Mouse (Mus musculus): Measurements from ENCODE around the gene Dclk2.

Dclk2 gene

DNA sequence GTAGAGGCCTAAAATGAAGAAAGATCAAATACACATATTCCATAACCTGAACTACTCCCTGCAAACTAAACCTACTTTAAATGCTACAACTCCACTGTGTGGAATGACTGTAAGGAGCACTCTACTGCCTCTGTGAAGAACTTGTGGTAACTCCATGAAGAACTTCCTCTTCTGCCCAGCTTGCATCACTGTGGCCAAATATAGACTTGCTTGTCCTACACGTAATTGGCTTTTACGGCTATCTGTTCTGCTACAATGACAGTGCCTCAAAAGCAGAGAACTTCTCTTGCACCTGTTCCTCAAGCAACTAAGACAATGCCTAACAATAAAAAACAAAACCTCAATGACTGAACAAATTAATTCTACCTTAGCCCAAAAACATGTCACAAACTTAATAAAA lies 26.2 kb downstream of the Dclk2 start:
- no peak for DNase-seq (ENCODE audit: inconsistent ontology term)

DNA sequence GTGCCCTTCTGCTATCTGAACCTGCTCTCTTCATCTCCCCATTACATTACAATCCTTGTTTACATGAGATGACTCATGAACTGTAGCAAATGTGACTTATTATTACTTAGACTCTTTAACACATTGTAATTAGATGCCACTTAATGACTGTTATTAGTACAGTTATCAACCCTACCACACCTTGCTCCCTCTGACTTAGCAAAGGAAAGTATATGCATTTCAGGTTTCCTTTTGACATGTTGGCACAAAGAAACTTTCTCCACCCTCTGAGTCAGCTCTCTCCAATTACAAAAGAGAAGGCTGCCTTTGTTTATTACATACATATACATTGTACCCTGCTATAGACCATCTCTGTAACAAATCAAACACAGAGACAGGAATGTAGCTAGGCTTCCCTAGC lies 33.1 kb downstream of the Dclk2 start:
- no peak for DNase-seq (ENCODE audit: inconsistent ontology term)

DNA sequence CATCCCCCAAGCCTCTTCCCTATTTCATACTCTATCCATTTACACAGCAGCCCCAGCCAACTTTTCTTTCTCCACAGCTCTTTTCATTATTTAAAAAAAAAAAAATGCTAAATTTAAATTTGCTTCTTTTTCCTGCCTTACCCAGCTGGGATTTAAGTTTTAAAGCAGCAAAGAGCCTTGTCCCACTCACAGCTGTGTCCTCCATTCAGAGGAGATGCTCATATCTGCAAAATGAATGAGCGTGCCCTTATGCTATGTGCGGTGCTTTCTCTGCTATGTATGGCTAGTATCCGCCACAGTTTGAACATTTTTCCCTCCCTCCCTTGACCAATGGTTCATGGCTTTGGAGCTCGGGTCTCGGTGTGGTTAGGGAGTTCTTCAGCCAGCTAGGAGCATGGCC lies 35.5 kb downstream of the Dclk2 start:
- DNase-seq (ENCODE audit: inconsistent ontology term), result no peak

DNA sequence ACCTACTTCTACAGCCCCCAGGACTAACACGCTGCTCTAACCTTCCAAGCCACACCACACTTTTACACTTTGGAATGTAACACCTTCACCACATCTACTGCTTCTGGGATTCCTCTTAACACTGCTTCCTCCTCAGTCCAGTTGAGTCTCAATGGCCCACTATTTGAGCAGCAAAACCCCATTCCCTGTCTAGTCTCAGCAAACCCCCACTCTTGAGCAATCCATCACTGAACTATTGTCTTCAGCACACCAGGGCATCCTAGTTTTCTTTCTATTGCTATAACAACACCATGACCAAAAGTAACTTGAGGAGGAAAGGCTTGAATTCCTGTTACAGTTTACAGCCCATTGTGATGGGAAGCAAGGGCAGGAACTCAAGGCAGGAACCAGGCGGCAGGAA lies 36.2 kb downstream of the Dclk2 start:
- DNase-seq (ENCODE audit: inconsistent ontology term), result no peak

DNA sequence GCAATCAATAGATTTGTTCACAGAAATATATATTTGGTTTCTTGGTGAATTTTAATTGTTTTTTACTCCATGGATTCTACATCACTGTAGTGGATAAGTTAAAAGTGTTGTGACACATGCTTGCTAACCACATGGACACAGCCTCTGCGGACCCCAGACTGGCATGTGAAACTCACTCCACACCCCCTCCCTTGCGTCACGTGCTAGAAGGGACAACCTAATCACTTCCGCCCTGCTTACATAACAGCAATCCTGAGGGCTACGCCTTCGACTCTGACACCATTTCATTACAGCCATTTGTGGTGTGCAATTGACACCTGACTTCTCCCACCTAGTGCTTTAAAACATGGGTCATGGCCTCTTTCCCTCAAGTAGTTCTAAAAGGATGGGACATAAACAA lies 36.7 kb downstream of the Dclk2 start:
- DNase-seq (ENCODE audit: inconsistent ontology term), result no peak

DNA sequence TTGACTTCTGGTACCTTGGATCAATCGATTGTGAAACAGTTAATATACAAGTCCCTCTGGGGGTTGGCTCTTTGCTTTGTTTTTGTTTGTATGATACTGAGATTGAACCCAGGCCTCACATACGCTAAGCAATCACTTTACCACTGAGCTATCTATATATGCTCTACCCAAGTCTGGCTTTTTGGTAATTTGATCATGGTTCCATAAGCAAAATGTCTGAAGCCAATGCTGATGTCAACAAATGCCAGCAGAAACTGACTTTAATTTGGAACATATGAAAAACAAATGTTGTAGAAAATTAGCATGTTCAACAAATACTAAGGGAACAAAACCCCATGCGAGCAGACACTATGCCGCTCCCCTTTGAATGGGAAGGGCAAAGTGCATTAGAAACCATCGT lies 44.7 kb downstream of the Dclk2 start:
- DNase-seq (ENCODE audit: inconsistent ontology term), result no peak

DNA sequence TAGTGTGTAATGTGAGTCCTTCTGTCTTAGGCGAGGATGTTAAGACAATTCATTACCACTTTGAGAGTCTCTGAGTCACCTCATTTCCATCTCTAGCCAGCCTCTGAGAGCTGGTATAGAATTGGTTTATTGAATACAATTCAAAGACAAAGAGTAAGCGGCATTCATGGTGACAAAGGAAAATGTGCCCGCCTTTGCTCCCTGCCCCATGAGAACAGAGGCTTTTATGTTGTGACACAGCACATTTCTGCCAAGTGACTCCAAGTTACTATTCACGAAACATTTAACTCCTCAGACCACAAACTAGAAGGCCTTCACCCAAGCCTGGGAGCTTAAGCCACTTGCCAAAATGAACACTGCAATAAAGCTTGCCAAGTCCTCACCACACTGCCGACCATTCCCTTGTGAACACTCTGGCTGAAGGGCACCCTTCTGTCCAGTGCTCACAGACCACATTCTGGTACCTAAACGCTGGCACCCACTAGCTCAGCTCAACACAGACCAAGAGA lies 47.5 kb downstream of the Dclk2 start:
- DNase-seq (ENCODE audit: inconsistent ontology term), result peak; percentile 96

DNA sequence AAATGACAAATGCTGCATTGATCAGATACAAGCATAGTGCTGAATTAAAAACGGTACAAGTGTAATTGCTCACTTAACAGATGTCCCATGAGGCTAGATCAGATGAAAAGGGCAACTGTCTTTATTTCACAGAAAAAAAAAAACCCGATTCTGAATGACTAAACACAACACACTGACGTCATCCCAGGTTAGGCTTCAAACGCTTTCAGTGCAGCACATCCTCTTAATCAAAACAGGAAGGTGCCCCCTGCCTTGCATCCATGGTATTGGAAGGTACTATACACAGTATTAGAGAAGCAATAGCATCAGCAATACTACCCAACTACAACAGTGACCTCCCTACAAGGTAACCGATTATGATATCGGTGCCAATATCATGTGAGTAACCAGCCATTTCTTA lies 49.7 kb downstream of the Dclk2 start:
- DNase-seq (ENCODE audit: inconsistent ontology term), result no peak

DNA sequence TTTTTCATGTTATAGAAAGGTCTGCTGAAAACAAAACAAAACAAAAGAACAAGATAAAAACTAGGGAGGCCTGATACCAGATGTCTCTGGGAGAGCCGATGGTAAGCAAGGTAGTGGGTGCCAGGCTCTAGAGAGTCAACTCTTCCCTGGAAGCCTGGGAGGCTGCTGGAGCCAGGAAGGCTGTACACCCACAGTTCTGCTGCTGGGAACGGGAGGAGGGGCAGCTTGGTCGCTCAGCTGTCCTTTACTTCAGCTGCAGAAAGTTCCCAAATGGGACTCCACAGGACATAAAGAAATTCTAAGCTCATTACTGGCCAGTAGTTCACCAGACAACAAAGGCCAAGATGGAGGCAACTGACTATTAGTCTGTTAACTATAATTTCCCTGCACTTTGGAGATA lies 50.2 kb downstream of the Dclk2 start:
- DNase-seq (ENCODE audit: inconsistent ontology term), result no peak

DNA sequence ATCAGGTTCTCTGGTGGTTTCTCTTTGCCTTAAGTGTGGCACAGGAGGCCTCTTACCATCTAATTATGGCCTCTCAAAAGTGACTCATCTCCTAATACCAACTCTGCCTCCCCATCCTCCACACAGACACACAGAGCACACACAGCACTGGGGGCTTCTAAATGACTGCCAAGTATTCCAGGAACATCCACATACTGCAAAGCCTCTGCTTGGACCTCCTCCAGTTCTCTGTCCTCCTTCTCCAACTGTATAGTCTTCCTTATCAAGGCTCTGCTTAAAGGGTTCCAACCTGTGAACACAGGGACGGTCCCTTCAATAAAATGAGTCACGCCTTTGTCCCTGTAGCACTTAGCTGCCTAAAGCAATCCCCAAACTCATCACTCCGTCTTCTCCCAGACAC lies 51.9 kb downstream of the Dclk2 start:
- DNase-seq (ENCODE audit: inconsistent ontology term), result no peak

DNA sequence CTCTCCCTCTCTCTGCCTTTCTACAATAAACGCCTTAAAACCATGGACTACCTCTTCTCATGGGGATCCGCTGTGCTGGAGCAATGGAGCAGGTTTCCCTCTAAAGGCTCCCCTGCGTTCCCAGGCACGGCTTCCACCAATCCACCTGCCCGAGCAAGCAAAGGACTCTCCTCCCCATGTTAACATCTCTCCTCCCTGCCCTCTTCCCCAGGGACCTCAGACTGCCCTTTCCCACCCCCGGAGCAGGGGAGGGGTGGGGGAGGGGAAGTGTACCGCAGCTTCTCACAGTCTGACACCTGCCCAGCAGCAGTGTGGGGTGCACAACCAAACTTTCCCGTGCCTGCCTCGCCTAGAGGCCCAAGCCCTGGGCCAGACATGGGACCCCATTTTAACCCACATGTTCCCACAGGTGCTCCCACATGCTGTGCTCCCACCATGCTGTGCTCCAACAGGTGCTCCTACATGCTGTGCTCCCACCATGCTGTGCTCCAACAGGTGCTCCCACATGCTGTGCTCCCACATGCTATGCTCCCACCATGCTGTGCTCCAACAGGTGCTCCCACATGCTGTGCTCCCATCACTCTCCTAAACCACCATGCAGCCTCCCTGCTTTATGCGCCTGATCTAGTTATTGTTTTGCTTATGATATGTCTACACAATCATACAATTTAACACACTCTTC lies 57.2 kb downstream of the Dclk2 start:
- DNase-seq (ENCODE audit: inconsistent ontology term), result no peak

DNA sequence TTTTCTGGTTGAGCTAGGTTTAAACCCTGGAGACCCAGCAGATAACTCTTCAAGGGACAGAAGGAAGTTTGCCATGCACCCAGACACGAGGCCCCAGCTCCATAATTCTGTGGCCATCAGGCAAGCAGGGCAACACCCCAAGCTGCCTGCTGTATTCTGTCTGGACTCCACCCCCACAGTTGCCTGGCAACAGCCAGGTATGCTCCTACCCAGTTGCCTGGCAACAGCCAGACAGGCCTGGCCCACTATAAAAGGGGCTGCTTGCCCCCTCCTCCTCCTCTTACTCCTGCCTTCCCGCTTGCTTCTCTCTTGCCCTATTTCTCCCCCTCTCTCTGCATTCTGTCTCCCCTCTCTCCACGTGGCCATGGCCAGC lies 57.7 kb downstream of the Dclk2 start:
- no peak for DNase-seq (ENCODE audit: inconsistent ontology term)

DNA sequence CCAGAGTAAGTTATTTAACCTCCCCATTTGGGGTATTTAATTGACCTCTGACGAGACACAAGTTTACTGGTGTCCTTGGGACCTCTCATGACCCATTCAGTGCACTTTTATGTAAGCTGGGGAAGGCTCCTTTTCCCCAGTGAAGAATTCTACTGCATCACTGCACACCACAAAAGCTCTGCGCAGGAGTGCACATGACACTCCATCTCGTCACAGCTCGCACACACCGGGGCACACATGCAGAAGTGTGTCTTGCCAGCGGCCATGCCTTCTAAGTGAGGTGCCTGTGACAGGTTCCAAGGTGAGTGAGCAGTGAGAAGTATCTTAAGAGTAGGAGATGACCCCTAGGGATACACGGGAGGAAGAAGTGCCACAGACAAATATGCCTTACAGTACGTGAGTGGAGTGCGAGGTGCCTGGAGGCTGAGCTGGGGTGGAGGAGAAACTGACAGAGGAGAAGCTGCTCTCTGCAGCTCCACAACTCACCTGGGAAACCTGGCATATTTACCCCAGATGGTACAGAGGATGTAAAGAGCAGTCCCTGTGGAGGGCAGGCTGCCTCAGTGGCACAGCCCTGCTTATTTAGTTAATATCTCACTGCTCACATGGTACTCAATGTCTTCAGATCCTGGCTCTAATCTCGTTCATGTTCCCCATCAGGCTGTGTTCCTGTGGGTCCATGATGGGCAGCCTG lies 58.3 kb downstream of the Dclk2 start:
- no peak for DNase-seq (ENCODE audit: inconsistent ontology term)

DNA sequence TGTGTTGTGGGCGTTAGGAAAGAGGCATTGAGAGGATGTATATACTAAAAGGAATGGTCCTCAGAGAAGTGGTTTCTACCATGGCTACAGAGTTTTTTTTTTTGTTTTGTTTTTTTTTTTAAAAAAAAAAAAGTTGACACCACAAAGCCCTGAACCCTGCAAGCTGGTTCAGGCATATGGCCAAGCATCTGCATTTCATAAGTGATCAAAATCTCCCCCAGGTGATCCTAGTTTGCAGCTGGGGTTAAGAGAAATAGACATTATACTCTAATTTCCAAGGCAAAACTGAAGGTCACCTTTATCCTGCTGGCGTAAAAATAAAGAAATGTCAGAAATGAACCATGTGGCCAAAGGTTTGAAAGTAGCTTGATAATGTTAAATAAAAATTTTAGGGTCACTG lies 60.9 kb downstream of the Dclk2 start:
- no peak for DNase-seq (ENCODE audit: inconsistent ontology term)

DNA sequence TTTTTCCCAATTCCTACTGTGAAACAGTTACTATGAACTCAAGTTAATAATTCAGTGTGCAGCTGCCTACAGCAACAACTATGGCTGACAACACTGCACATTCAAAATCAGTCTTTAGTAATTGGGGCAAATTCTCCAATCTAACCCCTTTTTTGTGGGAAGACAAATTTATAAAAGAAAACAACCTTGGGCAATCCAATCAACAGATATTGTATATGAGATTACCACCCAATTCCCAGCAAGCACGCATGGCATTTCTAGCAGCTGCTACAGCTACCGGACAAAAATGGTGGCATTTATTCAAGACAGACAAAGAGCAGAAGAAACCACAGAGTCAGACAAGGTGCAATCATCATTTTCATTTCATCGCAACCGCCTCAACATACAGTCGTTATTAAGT lies 62.0 kb downstream of the Dclk2 start:
- DNase-seq (ENCODE audit: inconsistent ontology term), result no peak

DNA sequence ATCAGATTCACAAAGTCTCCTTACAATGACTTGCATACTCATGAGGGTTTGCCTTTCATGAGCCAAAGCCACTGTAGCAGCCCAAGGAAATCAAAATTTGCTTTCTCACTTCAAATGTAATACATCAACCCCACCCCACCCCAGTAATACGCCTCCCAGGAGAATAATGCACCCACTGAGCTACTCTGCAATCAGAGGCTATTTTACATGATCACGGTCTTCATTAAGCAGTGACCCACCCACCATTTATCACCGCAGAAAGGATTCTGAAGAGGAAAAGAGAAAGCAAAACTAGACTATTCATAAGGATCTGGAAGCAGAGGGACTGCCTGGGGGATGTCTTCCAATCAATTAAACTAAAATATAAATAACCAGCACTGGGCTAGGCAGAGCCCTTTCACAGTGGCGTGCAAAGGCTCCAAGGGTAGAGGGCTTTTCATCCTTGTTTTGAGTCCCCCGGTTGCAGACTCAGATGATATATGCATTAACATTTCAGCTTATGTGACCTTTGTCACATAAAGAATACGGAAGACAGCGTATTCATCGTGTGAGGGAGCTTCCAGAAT lies 62.7 kb downstream of the Dclk2 start:
- DNase-seq (ENCODE audit: inconsistent ontology term), result no peak

DNA sequence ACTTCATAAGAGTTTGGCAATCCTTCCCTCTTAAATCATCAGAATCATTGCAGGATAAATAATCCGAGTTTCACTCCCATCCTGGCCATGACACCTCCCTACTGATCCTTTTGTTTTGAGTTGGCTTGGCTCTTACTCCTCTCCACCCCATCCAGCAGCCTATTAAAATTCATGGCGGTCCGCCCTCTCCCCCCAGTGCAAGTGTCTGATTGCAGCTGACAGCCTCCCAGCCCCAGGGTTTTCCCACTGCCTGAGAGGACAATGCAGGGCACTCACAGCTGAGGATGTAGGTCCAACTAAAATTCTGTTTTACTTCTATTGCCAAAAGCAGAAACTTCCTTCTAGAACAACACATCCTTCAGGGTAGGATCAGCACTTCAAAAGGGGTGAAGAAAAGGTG lies 67.8 kb downstream of the Dclk2 start:
- peak; percentile 88 for DNase-seq (ENCODE audit: inconsistent ontology term)

DNA sequence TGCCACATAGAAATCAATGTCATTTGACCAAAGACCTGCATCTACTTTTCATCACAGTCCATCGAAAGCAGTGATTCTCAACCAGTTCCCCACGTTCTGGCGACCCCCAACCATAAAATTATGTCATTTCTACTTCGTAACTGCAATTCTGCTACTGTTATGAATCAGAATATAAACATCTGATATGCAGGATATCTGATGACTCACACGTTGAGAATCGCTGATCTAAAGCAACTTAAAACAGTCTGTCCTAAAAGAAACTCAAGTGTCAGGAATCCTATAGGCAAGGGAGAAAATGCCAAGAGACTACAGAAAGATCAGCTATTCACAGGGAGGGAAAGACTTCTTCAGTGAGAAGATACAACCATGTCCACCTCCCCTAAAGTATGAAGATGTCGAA lies 69.5 kb downstream of the Dclk2 start:
- DNase-seq (ENCODE audit: inconsistent ontology term), result no peak

DNA sequence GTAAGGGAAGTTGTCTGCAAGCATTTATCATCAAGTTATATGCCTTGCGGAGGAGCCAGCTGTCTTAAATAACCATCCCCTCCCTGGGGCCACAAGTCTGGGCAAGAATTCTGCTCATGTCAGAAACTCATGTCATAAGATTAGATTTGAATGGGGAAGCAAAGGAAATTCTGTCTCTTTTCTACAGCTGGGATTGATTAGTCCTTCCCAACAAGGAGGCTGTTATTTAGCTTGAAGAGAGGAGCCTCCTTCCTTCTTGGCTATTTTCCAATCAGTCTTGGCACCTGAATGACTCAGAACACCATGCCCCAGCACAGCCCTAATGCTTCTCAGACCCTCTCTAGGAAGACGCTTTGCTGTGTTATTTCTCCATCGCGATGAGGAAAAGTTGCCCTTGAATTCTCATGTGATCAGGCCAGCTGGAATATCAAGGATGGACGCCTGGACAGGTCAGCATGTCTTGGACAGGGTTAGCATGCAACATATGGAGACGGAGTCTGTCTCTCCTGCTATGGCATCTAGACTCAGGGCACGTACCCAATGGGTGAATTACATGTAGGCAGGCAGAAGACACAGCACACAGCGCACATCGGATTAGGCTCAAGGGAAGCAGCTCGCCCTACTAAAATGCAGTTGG lies 70.1 kb downstream of the Dclk2 start:
- DNase-seq (ENCODE audit: inconsistent ontology term), result no peak

DNA sequence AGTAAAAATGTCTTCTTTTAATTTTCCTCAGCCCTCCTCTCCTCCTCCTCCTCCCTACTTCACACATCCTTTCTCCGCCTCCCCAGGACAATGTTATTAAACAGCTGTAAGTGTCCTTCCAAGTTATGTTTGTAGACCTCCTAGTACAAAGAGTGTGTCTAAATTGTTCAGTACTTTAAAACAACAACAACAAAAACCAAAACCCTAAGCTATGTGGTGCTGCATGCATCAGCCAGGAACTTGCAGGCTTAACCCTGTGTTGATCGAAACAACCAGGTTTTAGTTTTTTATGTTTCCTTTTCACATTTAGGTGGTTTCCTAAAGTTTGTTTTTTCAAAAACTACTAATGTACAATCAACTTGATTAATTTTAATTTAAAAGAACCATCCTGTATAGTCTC lies 71.3 kb downstream of the Dclk2 start:
- no peak for DNase-seq (ENCODE audit: inconsistent ontology term)

DNA sequence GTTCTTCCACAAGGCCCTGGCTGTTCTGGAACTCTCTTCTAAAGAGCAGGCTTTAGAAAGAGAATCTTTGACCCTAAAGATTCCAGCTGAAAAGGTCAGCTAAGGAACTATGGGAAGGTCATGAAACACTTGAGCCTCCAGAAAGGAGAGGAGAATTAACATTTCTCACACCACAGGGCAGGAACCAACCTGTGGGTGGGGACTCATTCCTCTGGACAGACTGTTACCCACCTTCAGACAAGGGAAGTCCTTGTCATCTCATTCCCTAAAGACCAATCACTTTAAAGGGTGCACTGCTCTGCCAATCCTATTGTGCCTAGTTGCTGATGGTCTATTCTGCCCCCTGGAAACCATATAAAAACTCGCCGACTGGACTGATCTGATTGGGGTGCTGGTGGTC lies 73.1 kb downstream of the Dclk2 start:
- DNase-seq (ENCODE audit: inconsistent ontology term), result no peak

DNA sequence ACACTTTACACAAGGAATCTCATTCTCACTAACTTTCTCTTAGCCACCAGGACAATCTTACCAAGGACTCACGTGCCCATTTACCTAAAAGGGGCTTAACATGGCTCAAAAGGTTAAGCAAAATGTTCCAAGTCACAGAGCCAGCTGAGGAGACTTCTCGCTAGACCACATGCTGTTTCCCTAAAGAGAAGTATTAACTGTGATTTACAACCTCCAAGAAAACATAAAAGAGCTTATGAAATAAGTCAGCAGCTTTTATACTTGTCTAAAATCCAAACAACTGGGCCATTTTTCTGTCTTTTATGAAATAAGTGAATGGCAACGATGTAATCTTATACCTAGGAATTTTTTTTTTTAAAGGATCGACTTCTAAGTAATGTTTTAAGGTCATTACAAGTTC lies 74.6 kb downstream of the Dclk2 start:
- no peak for DNase-seq (ENCODE audit: inconsistent ontology term)

DNA sequence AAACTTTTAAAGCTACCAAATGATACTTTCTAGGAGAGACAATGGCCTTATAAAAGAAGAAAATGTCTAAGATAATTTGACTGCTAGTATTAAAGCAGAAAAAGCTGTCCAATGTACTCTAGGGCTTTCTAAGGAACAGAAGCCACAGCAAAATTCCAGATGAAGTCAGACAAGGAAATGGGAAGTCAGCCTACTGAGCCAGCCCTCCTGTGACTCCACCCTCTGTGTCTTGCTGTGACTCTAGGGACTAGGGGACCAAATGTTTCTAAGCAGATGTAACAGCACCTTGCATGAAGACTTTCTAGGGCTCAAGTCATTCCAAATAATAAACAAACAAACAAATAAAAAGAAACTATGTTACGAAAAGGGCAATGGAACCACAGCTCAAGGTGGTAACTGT lies 75.1 kb downstream of the Dclk2 start:
- no peak for DNase-seq (ENCODE audit: inconsistent ontology term)

All from Muller cell, postnatal 12 days (primary cell).